Mouse (Mus musculus) small intestine, adult 2 months (tissue): ENCODE data around the gene Coro1c. TPM values are rescaled to one million over a fixed set of nuclear protein-coding genes. Genes with fewer than 3 reads are reported as not detected.

Experiments
- H3K27ac ChIP-seq: fragments of 200-500 bp; 2 replicates; pipeline ENCODE4 v1.5.1; 2012; ENCODE audit warnings: low read depth, low read length, control low read depth, inconsistent platforms; ENCODE audit not compliant: insufficient read depth
- H3K27me3 ChIP-seq: fragments of 200-500 bp; 2 replicates; pipeline ENCODE4 v1.6.1; 2012; ENCODE audit warnings: mild to moderate bottlenecking, moderate library complexity, low read length, inconsistent platforms; ENCODE audit not compliant: control insufficient read depth, insufficient read depth
- H3K36me3 ChIP-seq: fragments of 200-500 bp; 2 replicates; pipeline ENCODE4 v1.6.1; 2012; ENCODE audit warnings: mild to moderate bottlenecking, low read length, control low read depth, inconsistent platforms; ENCODE audit not compliant: control insufficient read depth, insufficient read depth
- H3K4me1 ChIP-seq: fragments of 200-500 bp; 2 replicates; pipeline ENCODE4 v1.6.1; 2012; ENCODE audit warnings: low read length, inconsistent platforms, mixed read lengths; ENCODE audit not compliant: control insufficient read depth, insufficient read depth, insufficient read length
- H3K4me3 ChIP-seq: fragments of 200-500 bp; 2 replicates; pipeline ENCODE4 v1.5.1; 2012; ENCODE audit warnings: low read depth, mild to moderate bottlenecking, control low read depth, inconsistent platforms, low read length, moderate library complexity
- CTCF ChIP-seq: fragments of 200-500 bp; IDR thresholded peaks from 2 replicates; pipeline ENCODE4 v1.5.1; 2012; ENCODE audit warnings: low read depth, mild to moderate bottlenecking, control low read depth, inconsistent platforms, low read length, moderate library complexity, mixed read lengths; ENCODE audit not compliant: insufficient replicate concordance, insufficient read length; ENCODE audit errors: extremely low read depth
- POLR2A ChIP-seq: fragments of 200-500 bp; IDR thresholded peaks from 2 replicates; pipeline ENCODE4 v1.6.1; 2012; ENCODE audit warnings: low read depth, mild to moderate bottlenecking, control low read depth, inconsistent platforms, low read length, moderate library complexity
- WGBS: fragments of 180-500 bp; shearing (Covaris S2); methylation state at CpG from one replicate; pipeline ENCODE4 v1.1.7; 2018; 5-methylcytosine and 5-hydroxymethylcytosine counted together
- polyA plus RNA-seq: library from polyadenylated mRNA; depleted of rRNA; stranded (reverse); fragments of >200 nt; gene quantifications from 2 replicates; pipeline ENCODE4 v1.2.3, GENCODE M21; 2012

The Coro1c gene
- polyA plus RNA-seq, 1 experiment: 144 TPM

DNA sequence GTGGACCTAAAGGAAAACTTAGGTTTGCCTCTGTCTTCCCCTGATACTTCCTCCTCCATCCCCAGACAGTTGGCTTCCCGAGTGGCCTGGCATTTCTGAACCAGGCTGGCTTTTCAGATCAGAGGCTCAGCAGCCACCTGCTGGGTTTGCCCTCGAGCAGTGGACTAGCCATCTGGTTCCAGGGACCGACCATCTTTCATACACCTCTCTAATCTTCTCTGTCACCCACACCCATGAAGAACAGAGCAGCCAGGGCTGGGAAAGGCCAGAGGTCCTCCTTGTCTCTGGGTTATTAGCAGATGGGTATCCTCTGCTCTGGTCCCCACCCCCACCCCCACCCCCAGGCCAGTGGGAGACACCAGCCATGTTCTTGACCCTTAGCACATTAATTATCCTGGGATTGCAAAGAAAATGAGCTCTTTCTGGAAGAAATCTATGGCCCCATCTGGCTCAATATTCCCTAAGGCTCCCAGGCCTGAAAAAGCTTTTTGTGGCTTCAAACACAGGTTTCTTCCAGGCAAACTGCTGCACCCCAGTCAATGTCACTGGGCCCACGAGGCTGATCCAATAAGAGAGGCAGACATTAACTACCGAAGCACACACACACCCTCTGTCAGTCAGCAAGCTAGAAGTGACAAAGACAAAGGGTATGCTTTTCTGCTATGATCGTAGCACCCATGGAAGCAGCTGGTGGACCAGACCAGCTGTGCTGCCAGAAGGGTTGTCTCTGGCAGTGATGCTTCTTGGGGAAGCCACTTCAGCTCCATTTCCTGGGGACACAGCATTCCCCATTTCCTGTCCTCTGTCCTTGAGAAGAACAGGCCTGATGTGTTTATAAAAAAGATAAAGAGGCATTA is 13.0 kb upstream of the Coro1c start:
- Histone ChIP-seq H3K4me1 (peaks cover 15% of the 10 kb centered on the region), H3K36me3 (no peaks in the 10 kb centered on the region), H3K27ac (no peak overlapping the region), H3K27me3 (no peaks in the 10 kb centered on the region), H3K4me3 (no peak overlapping the region)
- WGBS: 79% methylated on average over 6 of the region's 6 CpGs
- TF ChIP-seq CTCF (no peak), POLR2A (no peak)

DNA sequence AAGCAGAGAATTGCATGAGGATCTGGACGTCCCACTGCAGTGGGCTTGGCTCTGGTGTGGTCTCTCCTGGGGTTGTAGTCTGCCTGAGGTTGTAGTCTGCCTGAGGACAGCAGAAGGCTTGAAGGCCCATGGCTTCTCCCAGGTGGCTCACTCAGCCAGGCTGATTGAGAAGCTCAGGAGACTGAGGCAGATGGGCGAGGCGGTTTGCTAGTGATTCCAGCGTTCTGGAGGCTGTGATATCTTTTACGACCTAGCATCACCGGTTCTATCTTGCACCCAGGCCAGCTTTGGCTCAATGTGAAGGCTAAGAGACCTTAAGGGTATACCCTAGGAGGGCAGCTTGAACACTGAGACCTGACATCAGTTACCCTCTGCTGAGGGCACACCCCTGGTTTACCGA is 10.5 kb upstream of the Coro1c start:
- H3K4me1 ChIP-seq: peaks cover 15% of the 10 kb centered on the region
- TF ChIP-seq POLR2A: no peak
- TF ChIP-seq CTCF: no peak
- H3K27me3 ChIP-seq: no peaks in the 10 kb centered on the region
- H3K27ac ChIP-seq: peak overlapping the region; percentile 58
- no peak overlapping the region for H3K4me3 ChIP-seq
- H3K36me3 ChIP-seq: no peaks in the 10 kb centered on the region
- 18% methylated on average over 7 of the region's 7 CpGs for WGBS

DNA sequence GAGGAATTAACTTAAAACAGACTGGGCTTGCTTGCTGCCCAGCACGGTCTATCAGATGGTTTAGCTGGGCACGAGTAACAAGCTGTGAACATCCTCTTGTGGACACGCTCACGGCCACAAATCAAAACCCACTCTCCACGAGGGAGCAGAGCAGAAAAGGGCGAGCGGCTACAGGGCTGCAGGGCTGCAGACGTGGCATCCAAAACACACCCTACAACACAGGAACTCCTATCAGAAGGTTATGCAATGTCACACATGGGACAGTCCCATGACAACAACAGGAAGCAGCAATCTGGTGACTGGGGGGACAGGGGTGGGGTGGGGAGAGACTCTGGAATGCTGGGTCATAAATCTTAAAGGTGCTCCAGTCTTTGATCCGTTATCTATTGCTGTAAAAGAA is 10.1 kb upstream of the Coro1c start:
- TF ChIP-seq POLR2A (no peak), CTCF (no peak)
- Histone ChIP-seq H3K4me3 (0 out of 2 replicates have a peak overlapping the region, but pooled peaks have one; percentile 14), H3K27ac (peak overlapping the region; percentile 70), H3K4me1 (peaks cover 15% of the 10 kb centered on the region), H3K36me3 (no peaks in the 10 kb centered on the region), H3K27me3 (no peaks in the 10 kb centered on the region)
- WGBS: 6% methylated on average over 9 of the region's 9 CpGs

DNA sequence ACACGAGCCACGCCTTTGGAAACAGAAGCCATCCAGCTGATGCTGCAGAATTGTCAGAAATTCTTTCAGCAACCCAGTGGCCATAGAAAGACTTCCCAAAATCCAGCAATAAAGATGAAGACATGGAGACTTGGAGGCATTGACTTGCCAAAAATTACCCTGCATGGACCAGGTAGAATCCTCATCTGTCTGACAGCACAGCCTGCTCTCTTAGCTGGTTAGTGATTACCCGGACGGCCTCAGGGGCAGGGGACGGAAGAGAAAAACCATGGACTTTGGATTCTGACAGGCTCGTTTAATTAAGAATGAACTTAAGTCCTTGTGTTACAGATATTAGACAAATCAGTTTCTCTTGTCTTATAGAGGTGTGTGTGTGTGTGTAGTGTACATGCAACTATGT is 2.1 kb upstream of the Coro1c start:
- TF ChIP-seq CTCF (no peak), POLR2A (no peak)
- Histone ChIP-seq H3K27ac (peak overlapping the region; percentile 92), H3K4me3 (no peak overlapping the region), H3K36me3 (no peaks in the 10 kb centered on the region), H3K4me1 (peaks cover 11% of the 10 kb centered on the region), H3K27me3 (no peaks in the 10 kb centered on the region)
- 26% methylated on average over 6 of the region's 6 CpGs for WGBS

DNA sequence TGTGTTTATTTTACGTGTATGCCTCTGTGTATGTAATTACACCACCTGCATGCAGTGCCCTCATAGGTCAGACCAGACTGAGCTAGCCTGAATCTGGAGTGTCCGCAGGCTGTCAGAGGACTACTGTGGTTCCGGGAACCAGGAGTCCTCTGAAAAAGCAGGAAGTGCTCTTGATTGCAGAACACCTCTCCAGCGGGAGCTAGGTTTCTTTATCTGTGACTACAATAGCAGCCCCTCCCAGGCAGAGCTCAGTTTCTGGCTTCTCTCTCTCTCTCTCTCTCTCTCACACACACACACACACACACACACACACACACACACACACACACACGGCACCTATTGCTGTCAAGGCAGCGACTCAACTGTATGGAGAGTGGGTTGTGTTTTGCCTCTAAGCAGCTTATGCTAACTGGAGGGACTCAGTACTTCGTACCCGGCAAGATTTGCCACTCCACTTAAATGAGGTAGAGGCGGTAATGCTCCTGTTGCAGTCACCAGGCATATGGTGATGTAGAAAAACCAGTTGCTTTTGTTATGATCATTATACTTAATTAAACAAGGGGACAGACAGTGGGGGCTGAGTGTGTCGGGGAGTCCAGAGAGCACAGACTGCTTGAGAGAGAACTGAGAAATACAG is 1.6 kb upstream of the Coro1c start:
- peak overlapping the region; percentile 3; the same call in 1 of the 2 replicates for H3K4me3 ChIP-seq
- H3K4me1 ChIP-seq: peaks cover 11% of the 10 kb centered on the region
- peak overlapping the region; percentile 92 for H3K27ac ChIP-seq
- 13% methylated on average over 10 of the region's 10 CpGs for WGBS
- TF ChIP-seq POLR2A: no peak; the same call in 1 of the 2 replicates
- no peak for TF ChIP-seq CTCF
- no peaks in the 10 kb centered on the region for H3K36me3 ChIP-seq
- no peaks in the 10 kb centered on the region for H3K27me3 ChIP-seq

DNA sequence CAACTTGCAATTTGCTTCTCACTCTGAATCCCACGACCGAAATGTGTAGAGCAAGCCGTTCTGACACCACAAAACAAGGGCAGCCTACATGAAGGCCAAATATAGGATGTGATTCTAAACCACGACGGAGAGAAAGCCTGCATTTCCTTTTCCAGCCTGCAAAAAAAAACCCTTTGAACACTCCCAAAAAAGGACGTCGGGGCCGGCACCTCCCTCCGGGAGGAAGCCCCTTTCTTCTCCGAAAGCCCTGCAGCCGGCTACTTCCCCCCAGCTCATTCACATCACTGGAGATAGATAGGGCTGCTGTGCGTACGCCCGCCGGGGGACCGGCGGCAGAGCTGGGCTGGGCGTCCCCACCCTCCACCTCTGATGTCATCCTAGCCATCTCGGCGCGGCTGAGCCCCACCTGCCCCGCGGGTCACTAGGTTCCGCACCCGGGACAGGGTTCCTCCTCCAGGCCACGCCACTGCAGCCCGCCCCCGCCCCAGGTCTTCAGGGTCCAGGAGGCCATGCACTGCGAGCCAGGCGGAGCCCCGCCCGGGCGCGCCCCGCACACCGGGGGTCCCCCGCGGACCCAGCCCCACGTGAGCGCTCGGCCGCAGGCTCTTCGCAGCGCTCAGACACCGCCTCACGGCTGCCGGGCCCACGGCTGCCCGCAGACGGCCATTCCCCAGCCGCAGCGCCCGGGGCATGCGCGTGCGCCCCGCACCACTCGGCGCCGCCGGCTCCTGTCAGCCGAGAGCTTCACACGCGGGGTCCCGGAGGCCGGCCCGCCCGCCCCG is 581 bp downstream of the Coro1c start:
- Histone ChIP-seq H3K27ac (peak overlapping the region; percentile 90), H3K36me3 (no peaks in the 10 kb centered on the region), H3K27me3 (no peaks in the 10 kb centered on the region), H3K4me1 (peaks cover 13% of the 10 kb centered on the region), H3K4me3 (peak overlapping the region; percentile 85)
- WGBS: under 1% methylated on average over 69 of the region's 69 CpGs
- TF ChIP-seq POLR2A: no peak; the same call in 1 of the 2 replicates
- no peak for TF ChIP-seq CTCF
